Mouse (Mus musculus): ENCODE measurements around the gene Scyl1.
A peak's percentile ranks its signal among the peaks of the same experiment; 100 is the strongest.

Gene Scyl1

GRCm38 (mm10) chr19:5787920-5788319 lies 16.7 kb upstream of the Scyl1 start:
- no peak for DNase-seq (ENCODE audit: low spot score)

DNA sequence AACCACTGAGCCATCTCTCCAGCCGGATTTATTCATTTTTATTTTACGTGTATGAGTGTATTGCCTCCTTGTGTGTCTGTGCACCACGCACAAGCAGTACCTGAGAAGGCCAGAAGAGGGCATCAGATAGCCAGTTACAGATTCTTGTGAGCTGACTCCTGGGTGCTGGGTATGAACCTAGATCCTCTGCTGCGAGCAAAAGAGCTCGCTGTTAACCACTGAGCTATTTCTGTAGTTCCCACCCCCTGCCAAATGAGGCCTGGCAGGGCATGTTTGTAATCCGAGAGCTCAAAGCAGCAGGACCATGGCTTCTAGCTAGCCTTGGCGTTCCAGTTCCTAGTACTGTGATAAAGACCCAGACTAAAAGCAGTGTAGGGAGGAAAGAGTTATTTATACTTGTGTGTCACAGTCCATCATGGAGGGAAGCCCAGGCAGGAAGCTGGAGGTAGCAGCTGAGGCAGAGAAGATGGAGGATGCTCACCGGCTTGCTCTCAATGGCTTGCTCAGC lies 16.0 kb upstream of the Scyl1 start:
- peak; percentile 60 for DNase-seq (ENCODE audit: low spot score)

DNA sequence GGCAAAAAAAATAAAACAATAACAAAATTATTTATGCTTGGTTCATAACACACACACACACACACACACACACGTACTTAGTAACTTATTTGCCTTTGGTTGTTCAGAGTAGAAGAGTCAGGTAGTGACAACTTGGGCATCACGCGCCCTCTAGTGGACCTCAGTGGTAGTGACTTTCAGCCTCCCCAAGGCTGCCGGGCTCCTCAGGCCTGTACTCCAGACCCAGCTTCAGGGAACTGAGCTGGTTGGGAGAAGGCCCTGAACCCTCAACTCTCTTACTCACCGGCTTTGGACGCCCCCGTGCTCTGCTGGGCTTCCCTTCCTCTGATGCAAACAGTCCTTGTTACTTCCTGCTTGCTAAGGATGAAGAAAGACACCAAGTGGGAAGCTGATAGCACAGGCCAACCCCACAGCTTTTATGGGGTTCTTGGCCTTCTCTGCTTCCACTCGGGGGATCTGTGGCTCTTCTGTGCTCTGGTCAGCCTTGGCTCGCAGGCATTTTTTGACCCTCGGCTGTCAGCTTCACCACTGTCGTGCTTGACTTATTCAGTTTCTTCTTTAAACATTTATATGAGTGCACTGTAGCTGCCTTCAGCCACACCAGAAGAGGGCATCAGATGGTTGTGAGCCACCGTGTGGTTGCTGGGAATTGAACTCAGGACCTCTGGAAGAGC lies 15.4 kb upstream of the Scyl1 start:
- DNase-seq (ENCODE audit: low spot score): peak; percentile 61

- DNase-seq (ENCODE audit: low spot score): no peak
Observed at GRCm38 (mm10) chr19:5784958-5785577, 13.8 kb upstream of the Scyl1 start.

- DNase-seq (ENCODE audit: low spot score): no peak
Observed at GRCm38 (mm10) chr19:5782121-5782520, 10.9 kb upstream of the Scyl1 start.

DNA sequence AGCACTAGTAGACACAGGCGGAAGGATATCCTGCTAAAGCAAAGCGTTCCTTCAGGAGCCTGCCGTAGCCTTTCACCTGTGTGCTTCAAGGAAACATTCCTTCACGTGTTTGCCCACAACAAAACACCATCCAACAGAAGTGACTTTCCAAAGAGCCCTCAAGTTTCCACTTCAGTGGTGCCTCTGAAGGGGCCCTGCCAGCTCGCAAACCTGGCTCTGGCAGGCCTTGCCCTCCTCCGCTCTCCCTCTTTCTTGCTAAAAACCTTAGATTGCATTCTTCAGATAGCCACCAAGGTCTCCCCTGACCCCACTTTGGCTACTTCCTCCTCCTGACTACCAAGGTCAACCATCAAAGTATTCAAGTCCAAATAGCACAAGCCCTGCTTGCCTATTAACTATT lies 10.3 kb upstream of the Scyl1 start:
- no peak for DNase-seq (ENCODE audit: low spot score)

DNA sequence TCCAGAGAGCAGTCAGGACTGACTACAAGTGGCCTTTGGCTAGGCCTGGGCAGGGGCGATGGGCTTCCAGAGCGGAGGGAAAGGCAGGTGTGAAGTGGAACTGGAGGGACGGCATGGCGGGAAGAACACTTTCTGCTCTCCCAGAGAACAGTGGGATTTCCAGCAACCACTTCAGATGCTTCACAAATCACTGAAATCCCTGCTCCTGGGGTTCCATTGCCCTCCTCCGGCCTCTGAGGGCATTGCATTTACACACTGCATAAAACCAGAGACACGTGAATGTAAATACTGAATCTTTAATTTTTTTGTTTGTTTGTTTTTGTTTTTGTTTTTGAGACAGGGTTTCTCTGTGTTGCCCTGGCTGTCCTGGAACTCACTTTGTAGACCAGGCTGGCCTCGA lies 9.0 kb upstream of the Scyl1 start:
- no peak for DNase-seq (ENCODE audit: low spot score)

DNA sequence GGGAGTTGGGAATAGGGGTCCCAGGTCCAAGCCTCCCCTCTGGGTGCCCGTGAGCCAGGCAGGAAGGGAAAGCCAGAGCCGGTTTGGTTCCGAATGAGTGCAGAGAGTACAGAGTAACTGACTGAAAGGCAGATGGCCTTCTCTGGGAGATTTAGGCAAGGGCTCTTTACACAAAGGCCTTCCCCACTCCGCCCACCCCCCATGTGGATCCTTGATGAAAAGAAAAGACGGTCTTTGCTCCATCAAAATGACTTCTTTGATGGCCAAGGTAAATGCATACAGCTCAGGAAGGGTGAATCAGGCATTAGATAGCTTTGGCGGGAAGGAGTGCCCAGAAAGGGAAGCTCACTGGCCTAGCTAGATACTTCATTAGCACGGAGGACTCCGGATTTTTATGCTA lies 7.1 kb upstream of the Scyl1 start:
- no peak for DNase-seq (ENCODE audit: low spot score)

DNA sequence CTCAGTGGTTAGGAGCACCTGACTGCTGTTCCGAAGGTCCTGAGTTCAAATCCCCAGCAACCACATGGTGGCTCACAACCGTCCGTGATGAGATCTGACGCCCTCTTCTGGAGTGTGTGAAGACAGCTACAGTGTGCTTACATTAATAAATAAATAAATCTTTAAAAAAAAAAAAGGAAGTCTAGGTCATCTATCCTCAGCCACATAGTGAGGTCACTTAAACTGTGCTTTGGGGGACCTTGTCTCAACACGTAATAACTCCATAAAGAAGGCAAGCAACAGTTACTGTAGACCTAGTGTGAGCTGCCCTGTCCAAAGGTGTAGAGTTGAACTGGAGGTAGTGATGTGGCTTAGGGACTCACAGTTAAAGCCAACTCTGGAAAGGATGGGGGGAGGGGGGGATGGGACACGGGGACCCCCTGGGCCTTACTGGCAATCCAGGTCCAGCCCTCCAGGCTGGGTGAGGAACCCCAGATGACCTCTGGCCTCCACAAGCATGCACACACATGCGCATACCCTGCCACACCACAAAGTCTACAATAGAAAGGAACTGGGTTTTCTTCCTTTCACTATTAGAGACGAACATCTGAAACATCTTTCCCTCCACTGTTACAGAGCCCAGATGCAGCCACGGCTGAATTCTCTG lies 6.3 kb upstream of the Scyl1 start:
- no peak for DNase-seq (ENCODE audit: low spot score)

DNA sequence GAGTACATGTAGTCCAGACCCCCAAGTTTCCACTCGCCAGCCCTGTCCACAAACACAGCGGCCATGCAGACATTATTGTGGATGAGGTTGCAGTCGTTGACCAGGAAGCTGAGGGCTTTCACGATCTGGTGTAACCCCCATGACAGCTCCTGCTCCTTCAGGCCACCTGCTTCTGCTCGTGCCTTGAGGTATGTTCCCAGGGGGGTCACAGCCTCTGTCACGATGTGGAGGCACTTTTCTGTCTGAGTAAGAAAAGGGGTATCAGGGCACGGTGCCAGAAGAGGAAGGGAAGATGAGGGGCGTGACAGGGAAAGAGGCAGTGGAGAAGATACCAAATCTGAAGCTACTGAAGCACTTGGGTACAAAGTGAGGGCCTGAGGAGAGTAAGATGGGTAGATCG lies 908 bp downstream of the Scyl1 start:
- no peak for DNase-seq (ENCODE audit: low spot score)

GRCm38 (mm10) chr19:5767271-5767670 lies 3.9 kb downstream of the Scyl1 start:
- no peak for DNase-seq (ENCODE audit: low spot score)

- DNase-seq (ENCODE audit: low spot score): no peak
Observed at GRCm38 (mm10) chr19:5763163-5763562, 8.1 kb downstream of the Scyl1 start.

DNA sequence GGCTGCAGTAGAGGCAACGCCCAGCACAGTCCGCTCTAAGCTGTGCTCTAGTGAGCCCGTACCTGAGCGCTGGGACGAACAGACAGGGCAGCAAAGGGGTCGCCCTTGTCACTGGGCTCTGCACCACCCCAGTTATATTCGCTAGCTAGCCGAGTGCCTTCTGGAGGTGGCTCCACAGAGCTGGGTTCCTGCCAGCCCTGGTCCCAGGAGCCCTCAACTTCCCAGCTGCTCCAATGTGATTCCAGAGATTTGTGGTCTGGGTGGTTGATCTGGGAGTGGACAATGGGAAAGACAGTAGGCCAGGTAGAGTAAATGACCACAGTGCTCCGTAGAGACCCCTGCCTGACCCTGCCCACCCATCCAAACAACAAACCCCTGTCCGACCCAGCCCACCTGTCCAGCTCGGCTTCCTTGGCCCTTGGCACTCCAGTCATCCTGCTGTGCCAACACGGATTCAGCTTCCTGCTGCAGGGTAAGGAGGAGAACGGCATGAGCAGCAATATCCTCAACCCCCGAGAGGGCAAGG lies 12.3 kb downstream of the Scyl1 start:
- no peak for DNase-seq (ENCODE audit: low spot score)

DNA sequence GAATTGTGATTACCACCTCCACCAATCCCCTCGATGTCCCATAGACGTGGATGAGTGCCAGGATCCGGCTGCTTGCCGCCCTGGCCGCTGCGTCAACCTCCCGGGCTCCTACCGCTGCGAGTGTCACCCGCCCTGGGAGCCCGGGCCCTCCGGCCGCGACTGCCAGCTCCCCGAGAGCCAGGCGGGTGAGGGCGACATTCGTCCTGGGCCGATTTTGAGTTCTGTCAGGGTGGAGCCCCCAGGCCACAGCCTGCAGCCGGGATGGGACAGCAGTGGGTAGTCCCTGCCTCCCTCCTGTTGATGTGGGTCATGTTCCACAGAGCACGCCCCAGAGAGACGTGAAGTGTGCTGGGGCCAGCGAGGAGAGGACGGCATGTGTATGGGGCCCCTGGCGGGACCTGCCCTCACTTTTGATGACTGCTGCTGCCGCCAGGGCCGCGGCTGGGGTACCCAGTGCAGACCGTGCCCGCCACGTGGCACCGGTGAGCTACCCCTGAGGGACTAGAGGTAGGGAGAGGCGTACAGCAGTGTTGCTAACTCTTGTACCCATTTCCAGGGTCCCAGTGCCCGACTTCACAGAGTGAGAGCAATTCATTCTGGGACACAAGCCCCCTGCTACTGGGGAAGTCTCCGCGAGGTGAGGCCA lies 14.1 kb downstream of the Scyl1 start:
- DNase-seq (ENCODE audit: low spot score): no peak

GRCm38 (mm10) chr19:5756321-5756985 lies 14.8 kb downstream of the Scyl1 start:
- DNase-seq (ENCODE audit: low spot score): no peak

DNA sequence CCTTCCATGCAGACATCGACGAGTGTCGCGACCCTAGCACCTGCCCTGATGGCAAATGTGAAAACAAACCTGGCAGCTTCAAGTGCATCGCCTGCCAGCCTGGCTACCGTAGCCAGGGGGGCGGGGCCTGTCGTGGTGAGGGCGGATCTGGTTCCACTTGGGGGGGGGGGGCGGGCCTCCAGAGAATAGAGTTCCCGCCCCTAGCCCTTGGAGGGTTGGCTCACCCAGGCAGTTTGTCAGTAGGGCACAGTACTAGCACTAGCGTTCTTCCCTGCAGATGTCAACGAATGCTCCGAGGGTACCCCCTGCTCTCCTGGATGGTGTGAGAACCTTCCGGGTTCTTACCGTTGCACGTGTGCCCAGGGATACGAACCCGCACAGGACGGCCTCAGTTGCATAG lies 19.5 kb downstream of the Scyl1 start:
- DNase-seq (ENCODE audit: low spot score): no peak

- DNase-seq (ENCODE audit: low spot score): no peak
Observed at GRCm38 (mm10) chr19:5750951-5751350, 20.3 kb downstream of the Scyl1 start.

DNA sequence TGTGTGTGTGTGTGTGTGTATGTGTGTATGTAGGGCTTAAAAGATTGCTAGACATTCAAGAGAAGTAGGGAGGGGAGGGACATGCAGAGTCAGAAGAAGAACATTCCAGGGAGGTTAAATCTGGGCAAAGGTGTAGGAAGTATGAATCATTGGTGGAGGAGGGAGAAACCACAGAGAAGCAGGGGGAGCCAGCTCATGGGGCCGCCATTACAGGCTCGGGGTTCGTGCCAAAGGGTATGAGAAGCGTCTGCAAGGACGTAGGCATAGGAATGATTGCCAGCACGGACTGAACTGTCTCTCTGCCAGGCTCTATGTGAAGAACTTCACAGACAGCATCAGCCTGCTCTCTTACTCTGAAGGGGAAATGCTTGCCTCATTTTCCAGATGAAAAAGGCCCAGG lies 21.7 kb downstream of the Scyl1 start:
- DNase-seq (ENCODE audit: low spot score): no peak

- no peak for DNase-seq (ENCODE audit: low spot score)
Observed at GRCm38 (mm10) chr19:5746907-5747363, 24.3 kb downstream of the Scyl1 start.

GRCm38 (mm10) chr19:5745756-5746710 lies 25.2 kb downstream of the Scyl1 start:
- DNase-seq (ENCODE audit: low spot score): no peak

DNA sequence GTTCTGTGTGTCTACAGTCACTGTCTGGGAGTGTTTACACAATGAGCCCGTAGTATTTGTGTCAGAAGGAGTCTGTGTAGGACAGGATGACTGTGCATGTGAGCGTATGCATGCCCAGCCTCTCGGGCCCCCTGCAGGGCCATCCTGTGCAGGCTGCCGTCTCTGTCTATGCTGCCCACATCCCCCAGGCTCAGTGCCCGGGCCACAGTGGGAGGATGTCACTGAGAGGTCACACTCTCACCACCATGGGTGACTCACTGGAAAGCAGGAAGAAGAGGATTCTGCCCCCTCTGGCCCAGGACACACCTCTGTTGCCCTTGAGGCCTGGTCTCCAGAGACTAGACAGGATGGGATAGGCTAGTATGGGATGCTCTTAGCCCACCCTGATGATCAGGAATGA lies 27.6 kb downstream of the Scyl1 start:
- no peak for DNase-seq (ENCODE audit: low spot score)

Data from urinary bladder, postnatal 10 days (tissue).